8 mouse cellular contexts compared by ENCODE assay signal in genomic region chr6:50112775-50113174, GRCm38 (mm10). TPM values are rescaled to one million over a fixed set of nuclear protein-coding genes. Genes with fewer than 3 reads are reported as not detected.
A peak's percentile ranks its signal among the peaks of the same experiment; 100 is the strongest.
DNase-seq lines count a peak whose midpoint lies in the region; ATAC-seq and TF ChIP-seq lines count a peak whose summit lies in the region.

No protein-coding gene starts in this region.

- no peaks in the 10 kb centered on the region for H3K27me3 ChIP-seq in hindbrain, embryonic 16.5 days (replicated peaks; ENCODE audit: control insufficient read depth, insufficient read depth, low read length)

- intact Hi-C loops in gastrocnemius, adult 2 months (cut with DNase I): loop anchor here (1.0 to 5.0 kb wide), 3 partner anchors 35 to 182 kb away; no protein-coding TSS in a partner anchor

- H3K9ac ChIP-seq in hindbrain, embryonic 16.5 days (ENCODE audit: low read depth, low read length): peak overlapping the region; percentile 47

- H3K27ac ChIP-seq in gastrocnemius, adult 2 months: peak overlapping the region; percentile 94
- H3K27ac ChIP-seq in hindbrain, embryonic 16.5 days (ENCODE audit: low read depth, low read length): 0 out of 2 replicates have a peak overlapping the region, but pooled peaks have one; percentile 44

- peaks cover 9% of the 10 kb centered on the region for H3K4me1 ChIP-seq in hindbrain, embryonic 16.5 days (ENCODE audit: control insufficient read depth, insufficient read depth, low read depth, low read length)

- peak overlapping the region; percentile 95 for H3K4me3 ChIP-seq in gastrocnemius, adult 2 months
- H3K4me3 ChIP-seq in hindbrain, embryonic 16.5 days (ENCODE audit: low read length): peak overlapping the region; percentile 30

- ATAC-seq in hindbrain, embryonic 16.5 days: peak; percentile 83

- no peaks in the 10 kb centered on the region for H3K9me3 ChIP-seq in hindbrain, embryonic 16.5 days (ENCODE audit: control insufficient read depth, low read length)

- no peaks in the 10 kb centered on the region for H3K36me3 ChIP-seq in hindbrain, embryonic 16.5 days (ENCODE audit: control insufficient read depth, insufficient read depth, low read length)

- WGBS in hindbrain, embryonic 16.5 days: 0% methylated on average over 8 of the region's 8 CpGs

- peak; percentile 80 for DNase-seq in T-cell, adult 2 months (ENCODE audit: low spot score)
- DNase-seq in cerebellum, postnatal 4 days (ENCODE audit: low spot score in 2 of 2): peak; percentile 93 to 97
- DNase-seq in gastrocnemius, adult 2 months: peak; percentile 98
- DNase-seq in left cerebral cortex, adult 11 months (ENCODE audit: low spot score): peak; percentile 89
- peak; percentile 97 for DNase-seq in lung, postnatal 36 days
- peak; percentile 98 for DNase-seq in retina, postnatal 1 day
- DNase-seq in thymus, postnatal 4 days: peak; percentile 82

- TF ChIP-seq CTCF in gastrocnemius, adult 2 months (IDR thresholded peaks at IDR 0.05): peak; percentile 82

- peak overlapping the region; percentile 51 for H3K4me2 ChIP-seq in hindbrain, embryonic 16.5 days (ENCODE audit: low read length)

RNA-seq across cellular contexts. Expression of gene Mpp6, which starts 2.7 kb away (rescaled TPM):
- 100 to 1,000 TPM; 126 to 135 TPM for total RNA-seq in gastrocnemius, adult 2 months (2021)
- polyA plus RNA-seq in hindbrain, embryonic 16.5 days (2015; fragmentation: Nextera tagmentation; extraction: Ambion mirVana): 51.5 and 59.2 TPM in 2 replicates

Comparison
In these comparisons a context has a peak if more than half of its experiments do, and no peak if none do; other contexts are left out.
1. Peak in every context shown above with its lines: DNase-seq, ATAC-seq, H3K4me3 ChIP-seq and H3K27ac ChIP-seq.